Mouse (Mus musculus) gastrocnemius, postnatal 14 days (tissue): Measurements from ENCODE around the gene Vps33b. TPM values are rescaled to one million over a fixed set of nuclear protein-coding genes. Genes with fewer than 3 reads are reported as not detected.
"Not testable (repeated sequence)": the region's sequence is repeated elsewhere in the genome, so short reads cannot be mapped to it uniquely, and the experiment has no call there.

Experiments used
- DNase-seq: peaks from one replicate; pipeline ENCODE4 v3.0.0; 2021; ENCODE audit warnings: mixed read lengths
- intact Hi-C: fragments of 180-260 bp; cut with DNase I; formaldehyde crosslinking; loops from one replicate; pipeline ENCODE4 v1.15.1; 2025; ENCODE audit warnings: low total_unique reads
- total RNA-seq, 2 experiments: library from RNA; stranded (reverse); gene quantifications; 2 replicates each; pipeline ENCODE4 v1.2.3; 2021

Vps33b gene
- total RNA-seq, 2 experiments from 2014 or later, result 3.0 to 3.7 TPM

DNA sequence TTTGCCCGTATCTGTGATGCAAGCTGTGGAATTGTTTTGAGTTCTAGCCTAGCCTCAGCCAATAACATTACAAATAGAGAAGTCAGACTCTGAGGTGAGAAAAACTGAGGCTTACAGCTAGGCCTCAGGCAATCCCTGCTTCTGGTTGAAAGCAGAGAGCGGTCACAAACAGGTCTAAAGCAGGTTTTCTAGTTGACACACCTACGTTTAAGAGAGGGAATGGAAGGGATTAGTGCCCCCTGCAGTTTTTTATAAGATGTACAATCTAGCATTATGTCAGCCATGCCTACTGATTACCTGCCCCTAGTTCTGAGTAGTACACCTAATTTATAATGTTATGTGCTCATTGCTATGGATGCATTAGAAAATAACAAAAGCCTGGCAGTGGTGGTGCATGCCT, 38.3 kb downstream of the Vps33b start:
- intact Hi-C loops, result no loop called here
- no peak for DNase-seq

DNA sequence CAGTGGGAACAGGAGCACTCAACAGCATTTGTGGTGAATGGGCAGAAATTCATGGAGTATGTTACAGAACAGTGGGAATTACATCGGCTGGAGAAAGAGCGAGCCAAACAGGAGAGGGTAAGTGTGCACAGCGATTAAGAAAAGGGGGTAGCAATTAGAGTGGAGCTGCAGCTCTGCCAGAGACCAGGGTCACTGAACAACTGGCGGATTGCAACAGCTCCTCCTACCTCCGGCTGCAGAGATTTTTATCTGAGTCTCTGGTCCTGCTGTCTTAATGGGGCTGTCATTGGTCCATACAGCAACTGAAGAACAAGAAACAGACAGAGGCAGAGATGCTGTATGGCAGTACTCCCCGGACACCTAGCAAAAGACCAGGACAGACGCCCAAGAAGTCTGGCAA, 41.3 kb downstream of the Vps33b start:
- no peak for DNase-seq
- intact Hi-C loops, result no loop called here

DNA sequence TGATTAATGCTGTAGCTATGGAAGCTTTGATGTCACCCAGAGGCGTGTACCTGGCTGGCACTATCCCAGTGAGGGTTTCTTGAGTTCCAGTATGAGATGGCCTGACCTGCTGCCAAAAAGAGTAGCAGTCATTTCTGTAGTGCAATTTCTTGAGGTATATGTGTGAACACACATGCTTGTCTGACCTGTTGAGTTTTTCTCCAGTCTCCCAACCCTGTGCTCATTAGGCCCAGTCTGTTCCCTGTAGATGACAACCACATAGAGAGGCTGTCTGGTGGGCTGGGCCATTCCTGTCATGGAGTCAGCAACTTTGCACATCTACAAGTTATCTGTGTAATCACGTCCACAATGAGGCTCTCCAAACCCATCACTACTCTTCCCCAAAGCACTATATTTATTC, 46.3 kb downstream of the Vps33b start:
- intact Hi-C loops, result no loop called here
- no peak for DNase-seq

DNA sequence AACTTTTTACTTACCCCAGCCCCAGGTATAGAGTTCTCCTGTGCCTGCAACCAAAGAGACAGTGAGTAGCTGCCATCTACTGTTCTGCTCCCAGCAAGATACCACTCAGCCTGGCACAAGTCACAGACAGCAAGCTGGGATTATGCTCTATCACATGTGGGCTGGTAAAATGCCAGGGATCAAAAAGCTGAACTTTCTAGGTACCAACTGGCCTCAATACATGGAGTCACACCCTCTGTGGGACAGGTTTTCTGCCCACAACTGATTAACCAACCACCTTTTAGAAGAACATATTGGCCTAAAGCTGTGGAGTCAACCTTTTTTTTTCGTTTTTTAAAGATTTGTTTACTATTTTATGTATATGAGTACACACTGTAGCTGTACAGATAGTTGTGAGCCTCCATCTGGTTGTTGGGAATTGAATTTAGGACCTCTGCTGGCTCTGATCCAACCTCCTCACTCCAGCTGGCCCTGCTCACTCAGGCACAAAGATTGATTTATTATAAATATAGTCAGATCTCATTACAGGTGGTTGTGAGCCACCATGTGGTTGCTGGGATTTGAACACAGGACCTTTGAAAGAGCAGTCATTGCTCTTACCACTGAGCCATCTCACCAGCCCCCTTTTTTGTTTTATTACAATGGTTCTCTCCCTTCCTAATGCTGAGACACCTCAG, 48.1 kb downstream of the Vps33b start:
- DNase-seq, result no peak
- intact Hi-C loops, result no loop called here

- DNase-seq, result peak; percentile 30
- intact Hi-C loops, result no loop called here
These were observed 49.2 kb downstream of the Vps33b start for GRCm38 (mm10) chr7:80318670-80319069.

DNA sequence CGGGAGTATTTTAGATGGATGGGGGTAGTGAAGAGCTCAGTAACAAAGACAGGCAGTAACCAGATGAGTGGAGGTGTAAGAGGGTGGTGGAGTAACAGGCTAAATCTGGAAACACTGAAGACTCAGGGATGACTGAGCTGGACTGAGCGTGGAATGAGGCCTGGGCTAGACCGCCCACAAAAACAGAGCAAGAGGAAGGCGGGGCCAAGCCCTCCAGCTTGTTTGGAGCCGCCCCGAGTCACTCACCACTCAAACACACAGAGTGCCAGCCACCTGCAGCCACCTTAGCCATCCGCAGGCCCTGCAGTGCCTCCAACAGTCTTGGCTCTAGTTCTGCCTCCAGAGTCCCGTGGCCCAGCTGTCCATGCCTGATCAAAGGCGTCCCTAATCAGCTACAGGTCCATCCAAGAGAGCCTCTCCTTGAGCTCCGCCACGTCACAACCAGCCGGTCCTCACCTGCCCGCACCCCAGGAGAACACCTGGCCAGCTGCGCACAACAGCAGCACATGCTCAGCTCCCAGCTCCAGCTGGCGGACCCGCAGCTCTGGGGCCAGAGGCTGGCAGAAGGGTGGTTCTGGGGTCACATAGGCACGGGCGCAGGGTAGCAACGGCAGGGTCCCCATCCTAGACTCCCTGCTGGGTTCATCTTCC, 50.5 kb downstream of the Vps33b start:
- intact Hi-C loops, result no loop called here
- no peak for DNase-seq

DNA sequence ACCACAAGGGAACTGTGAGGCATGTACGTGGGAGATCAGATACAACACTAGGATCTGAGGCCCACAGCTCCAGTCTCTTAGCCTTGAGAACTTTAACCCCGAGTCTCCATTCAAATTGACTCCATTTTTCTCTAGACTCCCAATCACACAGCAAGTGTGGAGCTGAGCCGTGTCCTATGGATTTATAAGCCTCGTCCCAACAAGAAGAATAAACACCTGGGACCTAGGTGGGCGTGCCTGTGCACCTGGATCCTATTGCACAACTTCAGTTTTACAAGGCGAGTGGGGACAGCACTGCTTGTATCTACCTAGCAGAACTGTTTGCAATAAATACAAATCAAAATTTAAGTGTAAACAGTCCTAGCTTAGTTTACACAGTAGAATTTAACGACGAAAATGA, 53.9 kb downstream of the Vps33b start:
- intact Hi-C loops, result no loop called here
- no peak for DNase-seq

DNA sequence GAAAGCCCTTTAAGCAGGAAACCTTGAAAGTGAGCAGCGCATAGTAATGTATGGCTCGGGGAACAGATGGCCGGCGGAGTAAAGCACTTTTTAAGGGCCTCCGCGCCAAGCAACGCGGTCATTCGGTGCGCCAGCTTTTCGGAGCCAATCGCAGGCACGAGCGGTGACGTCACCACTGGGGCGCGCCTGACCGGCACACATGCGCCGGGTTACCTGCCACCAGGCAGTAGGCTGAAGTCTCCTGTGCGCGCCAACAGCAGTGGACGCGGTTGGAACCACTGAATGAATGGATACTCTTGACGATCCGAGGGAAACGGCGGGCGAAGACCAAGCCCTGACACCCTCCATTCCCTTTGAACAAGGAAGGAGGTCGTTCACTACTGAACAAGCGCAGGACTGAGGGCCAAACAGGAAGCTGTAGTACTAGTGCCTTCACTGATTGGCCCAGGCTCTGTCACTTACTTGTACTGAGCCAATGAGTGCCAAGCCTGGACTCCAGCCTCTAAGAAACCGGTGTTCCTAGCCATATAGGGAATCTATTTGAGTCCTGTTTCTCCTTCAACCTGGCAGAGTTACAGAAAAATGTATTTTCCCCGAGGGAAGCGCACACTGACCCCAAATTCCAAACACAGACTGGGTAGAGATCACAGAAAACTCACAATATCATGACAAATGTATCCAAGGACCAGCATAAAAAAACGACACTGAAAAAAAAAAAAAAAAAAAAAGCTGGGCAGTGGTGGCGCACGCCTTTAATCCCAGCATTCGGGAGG, 54.8 kb downstream of the Vps33b start, which contains the start of gene Rccd1:
Gene Rccd1, minus strand, starts transcription at position 412 of the 773 bp plus-strand sequence.
- peak; percentile 93 for DNase-seq
- intact Hi-C loops, result no loop called here

- intact Hi-C loops, DNase-seq: not testable (repeated sequence)
These were observed 55.3 kb downstream of the Vps33b start for GRCm38 (mm10) chr7:80324816-80325119.

- DNase-seq, result no peak
- intact Hi-C loops, result no loop called here
These were observed 55.9 kb downstream of the Vps33b start for GRCm38 (mm10) chr7:80325292-80325868.

DNA sequence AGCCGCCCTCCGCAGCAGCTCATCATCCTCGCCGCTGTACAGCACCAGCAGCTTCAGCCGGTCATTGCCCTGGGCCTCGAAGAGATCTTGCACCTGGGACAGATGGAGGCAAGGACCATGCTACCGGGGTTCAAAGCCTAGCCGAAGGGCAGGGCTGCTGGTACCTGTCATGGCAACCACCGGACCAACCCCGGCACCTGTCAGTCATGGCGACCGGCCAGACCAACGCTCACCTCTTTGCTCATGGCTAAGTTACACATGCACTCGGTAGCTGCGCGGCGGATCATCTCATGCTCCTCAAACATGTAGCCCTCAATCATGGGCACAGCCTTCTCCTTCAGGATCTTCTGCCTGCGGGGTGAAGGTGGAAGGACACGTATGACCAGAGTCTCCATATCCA, 56.6 kb downstream of the Vps33b start:
- DNase-seq, result no peak
- intact Hi-C loops, result no loop called here

GRCm38 (mm10) chr7:80330278-80330677, 60.8 kb downstream of the Vps33b start:
- intact Hi-C loops, result no loop called here
- DNase-seq, result no peak

- no peak for DNase-seq
- intact Hi-C loops, result no loop called here
These were observed 62.0 kb downstream of the Vps33b start for GRCm38 (mm10) chr7:80331433-80331832.

- intact Hi-C loops, result no loop called here
- no peak for DNase-seq
These were observed 65.4 kb downstream of the Vps33b start for GRCm38 (mm10) chr7:80334848-80335247.

DNA sequence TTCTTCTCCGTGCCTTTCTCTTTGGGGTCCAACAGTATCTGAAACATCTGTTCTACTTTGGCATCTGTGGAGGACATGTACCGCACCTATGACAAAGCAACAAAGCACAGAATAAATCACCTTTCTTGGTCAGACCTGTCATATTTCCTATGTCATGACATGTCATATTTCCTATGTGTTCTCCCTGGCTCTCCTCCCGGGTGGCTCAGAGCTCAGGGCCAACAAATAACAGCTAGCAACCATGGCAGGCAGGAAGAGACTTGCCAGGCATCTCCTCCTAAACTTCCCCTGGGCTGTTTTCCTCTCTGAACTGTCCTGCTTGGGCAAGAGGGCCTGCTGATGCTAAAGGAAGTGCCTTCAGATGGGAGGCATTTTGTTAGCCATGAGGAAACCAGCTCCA, 67.5 kb downstream of the Vps33b start:
- intact Hi-C loops, result no loop called here
- no peak for DNase-seq

DNA sequence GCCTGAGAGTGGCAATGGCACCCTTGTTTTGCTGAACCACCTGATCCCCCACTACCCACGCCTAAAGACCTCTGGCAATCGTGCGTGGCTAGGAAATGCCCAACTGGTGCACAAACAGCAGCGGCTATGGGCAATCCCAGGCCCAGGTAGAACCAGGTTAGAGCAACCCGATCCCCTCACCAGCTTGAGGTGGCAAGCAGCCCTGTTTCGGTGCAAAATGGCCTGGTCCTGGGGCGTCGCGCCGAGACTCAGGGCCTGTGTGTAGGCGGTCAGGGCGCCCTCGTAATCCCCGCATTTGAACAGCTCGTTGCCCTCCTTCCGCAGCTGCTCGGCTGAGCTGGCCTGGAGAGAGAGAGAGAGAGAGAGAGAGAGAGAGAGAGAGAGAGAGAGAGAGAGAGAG, 69.9 kb downstream of the Vps33b start:
- intact Hi-C loops, result no loop called here
- DNase-seq, result no peak

DNA sequence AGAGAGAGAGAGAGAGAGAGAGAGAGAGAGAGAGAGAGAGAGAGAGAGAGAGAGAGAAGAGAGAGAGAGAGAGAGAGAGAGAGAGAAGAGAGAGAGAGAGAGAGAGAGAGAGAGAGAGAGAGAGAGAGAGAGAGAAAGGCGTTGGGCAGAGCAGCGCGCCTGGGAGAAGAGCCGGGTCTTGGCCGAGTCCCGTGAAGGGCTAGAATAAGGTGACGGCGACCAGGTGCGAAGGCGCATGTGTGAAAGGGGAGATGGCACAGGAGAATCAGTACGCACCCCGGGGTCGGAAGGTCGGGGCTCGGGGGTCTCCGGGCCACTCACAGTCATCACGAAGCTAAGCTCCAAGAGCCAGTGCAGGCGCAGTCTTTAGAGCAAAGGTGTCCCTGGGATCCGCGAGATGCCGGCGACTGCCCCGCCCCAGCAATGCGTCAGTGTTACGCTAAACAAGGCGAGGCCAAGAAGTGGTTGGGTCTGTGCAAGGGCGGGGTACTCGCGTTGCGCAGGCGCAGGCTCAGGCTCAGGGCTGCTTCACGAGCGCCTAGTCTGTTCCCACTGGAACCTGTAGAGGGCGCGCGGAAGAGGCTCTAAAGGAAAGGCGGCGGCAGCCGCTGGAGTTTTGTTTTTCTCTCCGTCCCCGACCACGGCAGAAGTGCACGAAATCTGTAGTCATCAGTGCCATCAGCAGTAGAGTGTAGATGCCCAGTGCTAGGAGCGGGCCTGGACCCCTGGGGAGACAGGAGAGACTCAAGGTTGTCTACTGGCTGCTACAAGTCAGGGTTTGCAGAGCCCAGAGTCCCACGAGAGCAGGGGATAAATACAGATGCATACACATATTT, 70.6 kb downstream of the Vps33b start:
- DNase-seq, result peak; percentile 98
- intact Hi-C loops, result loop anchor here (2.0 kb wide), 1 partner anchor 31 kb away; the partner anchor contains the start of gene Man2a2

GRCm38 (mm10) chr7:80340793-80341192, 71.3 kb downstream of the Vps33b start, which contains the start of gene Unc45a:
Gene Unc45a (minus strand): TSS chr7:80341005.
- intact Hi-C loops, result loop anchor here (2.0 kb wide), 1 partner anchor 30 kb away; the partner anchor contains the start of gene Man2a2
- DNase-seq, result peak; percentile 69
